Mouse (Mus musculus): ENCODE measurements at regions not wholly inside any gene's neighbourhood (a gene's known extent, or its start where the extent isn't known, plus 50 kb on each side); places are given as distances from the start of the nearest gene placed in this dataset.

DNA sequence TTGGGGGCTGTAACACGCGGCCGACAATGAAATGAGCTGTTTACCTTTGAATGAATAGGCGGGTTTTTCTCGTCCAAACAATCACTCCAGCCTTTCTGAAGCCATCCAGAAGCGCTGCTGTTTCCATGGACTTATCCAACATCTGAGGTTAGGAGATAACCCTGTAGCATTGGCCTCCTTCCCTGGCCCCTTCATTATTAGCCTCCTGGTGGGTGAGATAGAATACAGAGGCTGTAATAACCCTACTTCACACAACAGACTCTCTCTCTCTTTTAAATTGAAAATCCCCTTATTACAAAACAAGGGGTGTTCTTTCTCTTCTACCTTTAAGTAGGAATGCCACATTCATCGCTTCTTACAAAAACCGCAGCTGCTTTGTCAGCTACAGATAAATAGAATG lies 646.8 kb downstream of the Nedd1 start:
- DNase-seq = no peak

- no peak for DNase-seq
Observed at GRCm38 (mm10) chr10:92074698-92075394, 647.4 kb downstream of the Nedd1 start.

GRCm38 (mm10) chr10:92073873-92074390 lies 648.3 kb downstream of the Nedd1 start:
- DNase-seq = no peak

- DNase-seq = peak; percentile 67 to 69
Observed at GRCm38 (mm10) chr10:92044783-92045182, 677.4 kb downstream of the Nedd1 start.

- DNase-seq = peak; percentile 2 to 10
Observed at GRCm38 (mm10) chr10:92036176-92036575, 686.0 kb downstream of the Nedd1 start.

DNA sequence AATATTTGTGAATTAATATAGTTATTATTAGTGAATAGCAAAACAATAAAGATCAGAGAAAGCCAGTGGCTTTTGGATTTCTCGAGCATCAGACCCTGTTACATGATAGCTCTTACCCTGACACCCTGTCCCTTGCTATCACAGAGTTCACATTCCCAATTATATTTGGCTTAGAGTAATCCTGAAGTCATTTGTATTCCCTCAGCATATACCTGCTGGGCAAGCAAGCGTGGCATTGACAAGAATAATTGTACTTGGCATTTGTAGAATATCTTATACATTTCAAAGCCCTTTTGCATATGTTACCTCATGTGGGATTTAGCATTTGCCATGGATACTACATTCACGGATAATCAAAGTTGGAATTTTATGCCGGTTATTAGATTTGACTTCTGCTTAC lies 692.0 kb downstream of the Nedd1 start:
- no peak for DNase-seq

DNA sequence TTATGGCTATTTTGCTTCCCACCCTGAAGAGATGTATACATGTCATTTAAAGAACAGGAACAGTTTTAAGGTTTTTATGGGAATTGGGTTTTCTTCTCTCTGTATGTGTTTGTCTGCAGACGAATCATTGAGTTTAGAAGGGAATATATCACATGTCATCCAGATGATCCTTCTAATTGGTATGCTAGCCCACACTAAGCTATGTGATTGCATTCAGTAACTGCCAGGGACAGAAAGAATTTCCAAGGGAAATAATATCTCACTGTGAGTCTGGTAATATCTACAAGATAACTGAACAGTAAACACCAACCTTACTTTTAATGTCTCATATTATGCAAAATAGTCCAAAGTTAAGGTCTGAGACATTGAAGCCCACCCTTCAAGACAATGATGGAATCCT lies 698.0 kb downstream of the Nedd1 start:
- no peak for DNase-seq

- no peak for DNase-seq
Observed at GRCm38 (mm10) chr10:92021036-92021435, 701.2 kb downstream of the Nedd1 start.

DNA sequence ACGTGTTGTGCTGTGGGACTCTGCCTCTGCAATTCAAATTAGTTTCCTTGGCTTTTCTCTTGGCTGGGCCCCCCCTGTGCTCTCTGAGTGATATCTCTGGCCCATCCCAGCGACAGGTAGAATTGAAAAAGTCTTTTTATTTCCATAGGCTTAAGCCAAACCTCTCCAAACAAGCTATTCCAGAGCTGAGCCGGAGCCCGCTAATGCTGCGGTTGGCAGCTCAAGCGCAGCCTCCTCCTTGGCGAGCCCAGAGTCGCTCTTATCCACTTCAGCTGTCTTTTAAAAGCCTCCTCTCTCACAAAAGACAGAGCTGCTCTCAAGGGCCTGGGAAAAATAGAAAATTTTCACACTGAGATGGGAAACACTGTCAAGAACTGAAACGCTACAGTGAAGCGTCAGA lies 712.7 kb downstream of the Nedd1 start:
- no peak for DNase-seq

DNA sequence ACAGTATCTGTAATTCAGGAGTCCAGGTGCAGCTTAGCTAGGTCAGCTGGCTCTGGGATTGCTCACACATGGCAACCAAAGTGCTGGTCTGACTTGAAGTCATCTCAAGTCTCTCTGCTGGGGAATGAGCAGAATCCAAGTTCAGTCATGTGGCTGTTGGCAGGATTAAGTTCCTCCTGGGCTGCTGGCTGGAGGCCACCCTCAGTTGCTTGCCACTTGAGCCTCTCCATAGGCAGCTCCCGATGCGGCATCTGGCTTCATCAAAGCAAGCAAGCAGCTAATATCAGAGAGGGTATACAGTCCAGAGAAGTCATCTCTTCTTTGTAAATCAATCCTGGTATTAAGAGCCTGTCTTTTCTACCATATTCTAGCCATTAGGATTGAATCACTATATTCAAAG lies 714.3 kb downstream of the Nedd1 start:
- peak; percentile 34 to 37 for DNase-seq

DNA sequence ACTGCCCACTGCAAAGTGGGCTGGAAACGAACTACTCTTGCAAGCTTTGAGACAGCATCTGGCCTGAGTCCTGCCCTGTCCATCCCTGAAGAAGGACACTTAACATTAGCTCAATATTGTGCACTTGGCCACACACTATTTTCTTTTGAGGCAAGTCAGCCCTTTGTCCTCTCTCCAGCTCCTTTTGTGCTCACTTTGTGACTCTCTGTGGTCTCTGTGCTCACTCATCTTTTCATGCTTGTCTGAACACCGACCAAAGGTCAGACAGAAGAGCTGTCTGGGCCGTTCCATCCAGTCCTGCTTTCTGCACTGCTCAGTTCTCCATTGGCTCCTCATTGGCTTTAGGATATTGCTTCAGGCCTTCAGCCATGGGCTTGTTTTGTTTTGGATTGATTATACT lies 715.8 kb downstream of the Nedd1 start:
- no peak for DNase-seq

DNA sequence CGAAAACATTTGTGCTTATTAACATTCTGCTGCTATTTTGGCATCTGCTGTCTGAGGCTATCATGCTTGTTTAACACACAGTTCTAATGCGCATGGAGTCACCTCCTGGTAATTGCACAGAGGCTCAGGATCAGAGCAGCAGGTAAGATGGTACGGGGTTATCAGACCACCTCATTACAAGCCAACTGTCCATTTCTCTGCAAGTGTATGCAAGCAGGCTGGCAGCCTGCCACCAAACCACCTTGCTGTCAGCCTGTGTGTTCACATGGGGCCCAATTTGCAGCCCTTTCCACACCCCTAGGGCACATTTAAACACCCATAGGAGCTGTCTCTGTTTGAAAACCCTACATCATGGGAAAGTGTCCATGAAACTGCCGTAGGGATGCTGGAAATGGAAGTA lies 731.2 kb downstream of the Nedd1 start:
- peak; percentile 5 to 10 for DNase-seq

- DNase-seq = no peak
Observed at GRCm38 (mm10) chr10:91988364-91988763, 733.9 kb downstream of the Nedd1 start.

GRCm38 (mm10) chr10:91979841-91980240 lies 742.4 kb downstream of the Nedd1 start:
- no peak for DNase-seq

- DNase-seq = no peak
Observed at GRCm38 (mm10) chr10:91971951-91972350, 750.3 kb downstream of the Nedd1 start.

DNA sequence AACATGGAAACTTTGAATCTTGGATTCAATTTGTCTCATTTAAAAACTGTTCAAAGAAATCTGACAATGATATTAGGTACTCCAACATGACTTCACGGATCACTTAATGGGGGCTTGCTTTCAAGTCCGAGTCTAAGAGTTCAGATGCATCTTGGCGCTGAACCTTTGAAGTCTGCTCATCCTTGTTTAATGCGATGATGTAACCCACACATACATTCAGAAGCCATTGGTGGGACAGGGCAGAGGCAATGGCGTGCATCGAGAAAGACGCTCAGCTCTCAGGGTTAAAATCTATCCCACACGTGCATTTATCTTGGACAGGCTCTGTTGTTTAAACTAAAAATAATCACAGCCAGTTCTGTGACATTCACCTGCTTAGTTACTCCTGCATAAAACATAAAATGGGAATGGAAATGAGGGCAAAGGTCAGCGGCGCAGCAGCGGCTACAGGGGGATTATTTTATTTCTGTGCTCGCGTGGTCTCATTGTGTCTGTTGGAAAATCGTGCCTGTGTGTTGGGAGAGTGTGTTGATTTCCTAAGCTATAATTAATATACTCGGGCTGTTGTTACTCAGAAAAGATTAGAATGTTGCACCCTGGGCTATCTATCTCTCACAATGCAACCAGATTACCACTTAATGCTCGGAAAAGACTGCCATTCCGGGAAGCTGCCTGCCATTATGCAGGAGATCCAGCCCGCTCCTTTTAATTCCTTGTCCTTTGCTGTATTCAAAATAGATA lies 754.5 kb downstream of the Nedd1 start:
- no peak for DNase-seq

DNA sequence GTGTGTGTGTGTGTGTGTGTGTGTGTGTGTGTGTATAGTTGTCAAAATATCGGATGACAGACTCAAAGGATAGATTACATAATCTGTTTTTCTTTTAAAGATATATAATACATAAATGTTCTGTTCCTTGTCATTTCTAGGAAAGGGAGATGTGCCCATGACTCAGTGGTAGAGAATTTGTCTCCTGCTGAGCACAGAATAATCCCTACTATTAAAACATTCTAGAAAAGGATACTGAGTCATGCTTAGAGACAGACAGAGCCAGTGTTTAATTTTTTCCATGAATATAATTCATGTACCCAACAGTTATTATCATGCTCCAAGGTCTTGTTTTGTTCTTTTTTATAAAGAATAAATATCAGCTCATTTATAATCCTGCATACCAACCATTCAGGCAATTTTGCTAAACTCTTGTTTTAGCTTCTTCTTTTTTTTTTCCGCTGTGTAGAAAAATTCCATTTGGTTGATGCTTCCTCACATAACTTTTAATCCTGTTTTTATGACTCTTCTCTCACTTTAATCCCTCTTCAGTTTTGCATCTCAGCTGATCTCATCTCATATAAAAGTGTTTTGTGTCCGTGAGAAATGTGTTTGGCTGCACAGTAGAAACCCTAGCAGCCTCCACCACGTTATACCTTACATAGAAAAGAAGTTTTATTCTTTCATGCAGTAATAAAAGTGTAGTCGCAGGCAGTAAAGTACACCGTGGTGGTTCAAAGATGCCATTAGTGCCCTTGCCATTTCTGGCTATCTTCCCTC lies 762.3 kb downstream of the Nedd1 start:
- DNase-seq = no peak

- no peak for DNase-seq
Observed at GRCm38 (mm10) chr10:91953078-91953477, 769.1 kb downstream of the Nedd1 start.

DNA sequence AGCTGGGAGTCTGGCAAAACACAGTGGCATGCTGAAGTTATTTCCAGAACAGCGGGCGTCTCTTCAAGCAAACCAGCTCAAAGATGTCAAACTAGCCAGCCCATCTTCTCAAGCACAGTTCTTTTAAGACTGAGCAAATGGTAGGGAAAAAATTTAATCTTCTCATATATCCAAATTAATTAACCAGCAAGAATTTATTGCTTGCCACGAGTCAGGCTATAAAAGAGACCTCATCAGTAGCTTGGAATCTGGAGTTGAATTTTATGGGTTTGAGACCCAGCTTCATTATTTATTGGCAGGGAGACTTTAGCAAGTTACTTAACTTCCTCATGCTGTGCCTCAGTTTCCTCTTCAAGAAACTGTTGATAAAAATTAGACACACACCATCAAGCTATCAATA lies 742.5 kb upstream of the Tmpo start:
- no peak for DNase-seq

- DNase-seq = no peak
Observed at GRCm38 (mm10) chr10:91889864-91890263, 708.7 kb upstream of the Tmpo start.

DNA sequence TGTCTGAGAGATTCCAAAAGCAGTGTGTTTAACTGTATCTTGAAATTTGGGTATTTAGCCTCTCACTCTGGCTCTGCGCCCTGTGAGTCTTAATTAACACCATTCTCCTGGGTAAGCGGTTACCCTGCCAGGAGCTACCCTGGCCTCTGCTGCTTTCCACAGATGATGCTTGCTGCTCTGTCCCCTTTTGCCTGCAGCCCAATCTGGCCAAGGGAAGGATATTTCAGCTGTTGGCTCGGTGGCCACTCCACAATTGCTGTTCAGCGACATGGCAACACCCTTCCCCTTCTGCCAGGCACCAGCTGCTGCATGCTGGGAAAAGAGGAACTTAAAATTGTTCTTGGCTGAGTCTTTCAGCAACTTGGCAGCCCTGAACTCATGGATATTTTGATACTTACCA lies 707.4 kb upstream of the Tmpo start:
- peak; percentile 11 to 23 for DNase-seq

DNA sequence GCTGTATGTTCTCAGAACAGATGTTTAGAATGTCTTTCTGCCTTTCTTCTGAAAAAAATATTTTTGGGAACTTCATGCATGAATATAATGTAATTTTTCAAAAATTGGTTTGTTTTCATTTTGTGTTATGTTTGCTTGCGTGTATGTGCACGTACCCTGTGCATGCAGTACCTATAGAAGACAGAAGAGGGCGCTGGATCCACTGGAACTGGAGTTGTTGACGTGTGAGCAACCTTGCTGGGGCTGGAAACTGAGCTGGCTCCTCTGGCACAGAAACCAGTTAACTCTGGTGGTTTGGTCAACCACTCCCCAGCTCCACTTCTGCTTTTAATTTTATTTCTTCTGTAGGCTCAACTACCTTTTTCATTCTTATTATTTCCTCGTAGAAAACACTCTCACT lies 702.0 kb upstream of the Tmpo start:
- no peak for DNase-seq

- DNase-seq = no peak
Observed at GRCm38 (mm10) chr10:91882481-91882880, 701.4 kb upstream of the Tmpo start.
